Mouse (Mus musculus): Measurements from ENCODE around the gene Synj1. TPM values are rescaled to one million over a fixed set of nuclear protein-coding genes. Genes with fewer than 3 reads are reported as not detected.

Gene Synj1
- polyA plus RNA-seq, 1 experiment from 2014 or later, result 14.6 TPM

DNA sequence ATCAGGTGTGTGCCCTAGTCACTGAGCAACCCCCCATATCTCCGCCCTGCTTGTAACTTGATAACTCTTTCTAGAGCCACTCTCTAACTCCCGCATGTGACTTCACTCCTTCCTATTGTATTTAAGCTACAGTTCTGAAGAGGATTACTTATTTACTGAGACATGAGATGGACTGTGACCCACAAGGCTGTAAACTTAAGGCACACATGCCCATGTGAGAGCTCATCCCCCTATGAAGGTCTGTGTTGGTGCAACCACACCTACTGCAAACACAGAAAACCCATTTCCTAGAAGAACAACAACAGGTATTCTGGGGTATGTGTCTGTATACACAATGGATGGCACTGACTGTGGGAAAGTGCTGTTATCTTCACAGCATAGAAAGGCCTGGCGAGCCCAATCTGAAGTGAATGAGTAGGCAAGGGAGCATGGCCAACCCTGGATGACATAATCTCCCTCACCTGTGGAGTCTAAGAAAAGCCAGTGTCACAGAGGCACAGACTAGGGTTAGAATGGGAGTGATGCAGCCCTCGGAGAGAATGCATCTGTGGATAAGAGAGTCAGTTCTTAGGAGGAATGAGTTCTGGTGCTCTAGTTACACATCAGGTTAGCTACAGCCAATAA is 6.1 kb downstream of the Synj1 start:
- H3K4me1 ChIP-seq, result peaks cover 3% of the 10 kb centered on the region; the same call in 1 of the 2 replicates
- H3K36me3 ChIP-seq, result no peaks in the 10 kb centered on the region
- no peaks in the 10 kb centered on the region for H3K27me3 ChIP-seq
- H3K4me3 ChIP-seq, result no peak overlapping the region
- no peak overlapping the region for H3K9ac ChIP-seq
- no peaks in the 10 kb centered on the region for H3K9me3 ChIP-seq
- H3K27ac ChIP-seq, result no peak overlapping the region
- no peak overlapping the region for H3K4me2 ChIP-seq
- no peak for ATAC-seq (ENCODE audit: borderline replicate concordance, extremely low read depth, low FRiP score, low TSS enrichment)
- 77% methylated on average over 4 of the region's 4 CpGs for WGBS

DNA sequence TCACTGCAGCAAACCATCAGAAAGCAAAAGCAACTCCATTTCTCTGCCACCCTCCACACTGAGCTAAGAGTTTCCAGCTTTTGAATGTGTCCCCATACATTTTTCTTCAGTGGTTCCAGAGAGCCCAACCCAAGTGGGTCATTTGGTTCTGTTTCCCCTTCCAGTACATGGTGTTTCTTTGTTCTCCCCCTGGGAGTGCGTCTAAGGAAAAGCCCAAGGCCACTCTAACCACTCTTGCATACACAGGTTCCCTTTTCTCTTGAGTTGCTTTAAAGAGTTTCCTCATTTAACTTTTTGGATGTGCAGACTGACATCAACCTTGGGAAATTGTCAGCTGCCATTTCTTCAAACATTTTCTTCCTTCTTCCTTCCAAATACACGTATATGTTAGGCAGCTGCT is 10.0 kb downstream of the Synj1 start:
- H3K4me1 ChIP-seq, result 0 out of 2 replicates have a peak, but pooled peaks cover 7% of the 10 kb centered on the region
- no peaks in the 10 kb centered on the region for H3K36me3 ChIP-seq
- no peak overlapping the region for H3K9ac ChIP-seq
- H3K4me3 ChIP-seq, result no peak overlapping the region
- H3K4me2 ChIP-seq, result no peak overlapping the region
- H3K9me3 ChIP-seq, result no peaks in the 10 kb centered on the region
- no peak overlapping the region for H3K27ac ChIP-seq
- 81% methylated on average over 2 of the region's 2 CpGs for WGBS
- no peak for ATAC-seq (ENCODE audit: borderline replicate concordance, extremely low read depth, low FRiP score, low TSS enrichment)
- H3K27me3 ChIP-seq, result no peaks in the 10 kb centered on the region

- no peaks in the 10 kb centered on the region for H3K9me3 ChIP-seq
- H3K27ac ChIP-seq, result no peak overlapping the region
- peaks cover 15% of the 10 kb centered on the region for H3K4me1 ChIP-seq
- H3K27me3 ChIP-seq, result no peaks in the 10 kb centered on the region
- no peak overlapping the region for H3K4me2 ChIP-seq
- H3K9ac ChIP-seq, result no peak overlapping the region
- no peak for ATAC-seq (ENCODE audit: borderline replicate concordance, extremely low read depth, low FRiP score, low TSS enrichment)
- H3K36me3 ChIP-seq, result no peaks in the 10 kb centered on the region
- no peak overlapping the region for H3K4me3 ChIP-seq
- 85% methylated on average over 4 of the region's 4 CpGs for WGBS
Measured at GRCm38 (mm10) chr16:90999827-91000226, 11.3 kb downstream of the Synj1 start.

- no peaks in the 10 kb centered on the region for H3K27me3 ChIP-seq
- ATAC-seq (ENCODE audit: borderline replicate concordance, extremely low read depth, low FRiP score, low TSS enrichment), result no peak
- no peak overlapping the region for H3K9ac ChIP-seq
- WGBS, result 74% methylated on average over 3 of the region's 3 CpGs
- no peak overlapping the region for H3K27ac ChIP-seq
- H3K4me1 ChIP-seq, result peaks cover 16% of the 10 kb centered on the region
- no peaks in the 10 kb centered on the region for H3K36me3 ChIP-seq
- no peaks in the 10 kb centered on the region for H3K9me3 ChIP-seq
- H3K4me3 ChIP-seq, result no peak overlapping the region
- no peak overlapping the region for H3K4me2 ChIP-seq
Measured at GRCm38 (mm10) chr16:90997822-90998221, 13.3 kb downstream of the Synj1 start.

DNA sequence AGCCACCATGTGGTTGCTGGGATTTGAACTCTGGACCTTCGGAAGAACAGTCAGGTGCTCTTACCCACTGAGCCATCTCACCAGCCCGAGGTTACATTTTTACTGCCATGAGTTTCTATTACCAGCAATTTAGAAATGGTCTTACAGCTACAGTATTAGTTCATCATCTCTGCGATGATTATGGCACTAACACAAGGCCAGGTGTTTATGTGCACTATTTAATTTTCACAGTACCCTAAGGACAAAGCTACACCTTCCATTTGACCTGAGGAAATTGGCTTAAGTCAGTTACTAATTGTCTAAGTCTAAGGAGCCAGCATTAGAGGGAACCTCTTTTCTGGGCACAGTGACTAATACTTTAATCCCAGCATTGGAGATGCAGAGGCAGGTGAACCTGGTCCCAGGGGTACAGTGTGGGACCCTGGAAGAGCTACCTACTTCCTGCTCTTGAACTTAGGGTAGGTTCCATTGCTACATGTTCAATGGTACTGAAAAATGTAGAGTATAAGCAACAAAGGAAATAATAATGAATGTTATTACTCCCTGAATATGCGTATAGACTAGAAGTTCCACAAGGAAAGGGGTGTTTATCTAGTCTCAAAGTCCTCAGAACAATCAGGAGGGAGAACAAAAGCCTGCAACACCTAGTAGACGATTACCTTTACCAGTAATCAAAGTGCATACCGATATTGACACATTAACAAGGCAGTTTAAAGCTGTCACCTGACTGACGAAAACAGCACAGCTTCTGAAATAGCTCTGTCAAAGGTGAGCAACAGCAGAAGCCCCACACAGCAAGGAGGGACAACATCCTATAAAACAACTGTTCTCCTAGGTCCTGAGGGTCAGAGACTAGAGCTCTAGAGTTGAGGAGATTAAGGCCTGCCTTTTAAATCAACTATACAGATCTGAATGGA is 14.5 kb downstream of the Synj1 start:
- 82% methylated on average over 7 of the region's 7 CpGs for WGBS
- Histone ChIP-seq H3K4me3 (no peak overlapping the region), H3K27me3 (no peaks in the 10 kb centered on the region), H3K9me3 (no peaks in the 10 kb centered on the region), H3K36me3 (no peaks in the 10 kb centered on the region), H3K9ac (no peak overlapping the region), H3K4me2 (no peak overlapping the region), H3K27ac (no peak overlapping the region), H3K4me1 (peaks cover 16% of the 10 kb centered on the region)
- ATAC-seq (ENCODE audit: borderline replicate concordance, extremely low read depth, low FRiP score, low TSS enrichment), result no peak

GRCm38 (mm10) chr16:90995498-90995897 is 15.6 kb downstream of the Synj1 start:
- Histone ChIP-seq H3K36me3 (no peaks in the 10 kb centered on the region), H3K4me3 (no peak overlapping the region), H3K4me1 (peaks cover 16% of the 10 kb centered on the region), H3K9me3 (no peaks in the 10 kb centered on the region), H3K27ac (peak overlapping the region; percentile 25; the same call in 1 of the 2 replicates), H3K9ac (no peak overlapping the region), H3K27me3 (no peaks in the 10 kb centered on the region), H3K4me2 (no peak overlapping the region)
- no peak for ATAC-seq (ENCODE audit: borderline replicate concordance, extremely low read depth, low FRiP score, low TSS enrichment)
- 76% methylated on average over 5 of the region's 5 CpGs for WGBS

GRCm38 (mm10) chr16:90995023-90995422 is 16.1 kb downstream of the Synj1 start:
- no peak overlapping the region for H3K4me3 ChIP-seq
- no peaks in the 10 kb centered on the region for H3K27me3 ChIP-seq
- H3K4me1 ChIP-seq, result peaks cover 16% of the 10 kb centered on the region
- 0 out of 2 replicates have a peak, but pooled peaks have one; percentile 46 for ATAC-seq (ENCODE audit: borderline replicate concordance, extremely low read depth, low FRiP score, low TSS enrichment)
- peak overlapping the region; percentile 25; the same call in 1 of the 2 replicates for H3K27ac ChIP-seq
- no peaks in the 10 kb centered on the region for H3K9me3 ChIP-seq
- WGBS, result 23% methylated on average over 4 of the region's 4 CpGs
- H3K4me2 ChIP-seq, result no peak overlapping the region
- no peak overlapping the region for H3K9ac ChIP-seq
- H3K36me3 ChIP-seq, result no peaks in the 10 kb centered on the region

DNA sequence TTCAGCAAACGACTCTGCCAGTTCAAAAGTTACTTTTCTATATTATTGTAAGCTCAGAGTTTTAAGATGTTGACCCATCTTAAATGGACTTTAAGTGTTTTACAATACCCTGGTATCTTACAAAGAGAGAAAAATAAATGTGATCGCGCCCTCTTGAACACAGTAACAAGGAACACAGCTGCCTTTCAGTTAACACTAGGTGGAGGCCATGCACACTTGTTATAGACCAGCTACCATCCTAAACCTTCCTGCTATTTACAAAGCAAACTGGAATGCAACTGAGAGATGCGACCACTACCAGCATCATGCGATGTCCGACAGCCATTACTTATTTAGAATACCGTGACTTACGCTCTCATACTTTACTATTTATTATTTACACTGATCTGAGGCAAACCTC is 21.9 kb downstream of the Synj1 start:
- no peaks in the 10 kb centered on the region for H3K27me3 ChIP-seq
- 93% methylated on average over 8 of the region's 8 CpGs for WGBS
- H3K9me3 ChIP-seq, result no peaks in the 10 kb centered on the region
- no peak overlapping the region for H3K4me2 ChIP-seq
- no peak overlapping the region for H3K9ac ChIP-seq
- no peak overlapping the region for H3K27ac ChIP-seq
- H3K4me3 ChIP-seq, result no peak overlapping the region
- ATAC-seq (ENCODE audit: borderline replicate concordance, extremely low read depth, low FRiP score, low TSS enrichment), result no peak
- H3K36me3 ChIP-seq, result no peaks in the 10 kb centered on the region
- H3K4me1 ChIP-seq, result no peaks in the 10 kb centered on the region

DNA sequence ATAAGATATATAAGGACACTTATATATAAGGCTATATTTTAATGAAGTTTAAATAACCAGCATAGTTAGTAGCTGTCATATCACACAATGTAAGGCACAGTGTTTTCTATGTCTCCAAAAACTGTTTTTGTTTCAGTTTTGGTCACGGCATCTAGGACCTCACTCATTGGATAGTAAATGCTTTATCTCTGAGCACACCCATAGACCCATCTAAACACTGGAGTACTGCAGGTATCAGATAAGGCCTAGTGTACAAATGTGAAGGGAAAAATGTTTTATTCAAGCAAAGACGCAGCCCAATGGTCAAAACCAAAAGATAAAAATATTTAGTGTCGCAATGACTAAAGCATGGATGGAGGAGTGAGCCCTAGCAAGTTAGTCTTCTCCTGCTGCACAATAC is 22.4 kb downstream of the Synj1 start:
- Histone ChIP-seq H3K36me3 (no peaks in the 10 kb centered on the region), H3K4me3 (no peak overlapping the region), H3K9ac (no peak overlapping the region), H3K27ac (no peak overlapping the region), H3K9me3 (no peaks in the 10 kb centered on the region), H3K27me3 (no peaks in the 10 kb centered on the region), H3K4me1 (no peaks in the 10 kb centered on the region), H3K4me2 (no peak overlapping the region)
- 83% methylated on average over 3 of the region's 3 CpGs for WGBS
- no peak for ATAC-seq (ENCODE audit: borderline replicate concordance, extremely low read depth, low FRiP score, low TSS enrichment)

DNA sequence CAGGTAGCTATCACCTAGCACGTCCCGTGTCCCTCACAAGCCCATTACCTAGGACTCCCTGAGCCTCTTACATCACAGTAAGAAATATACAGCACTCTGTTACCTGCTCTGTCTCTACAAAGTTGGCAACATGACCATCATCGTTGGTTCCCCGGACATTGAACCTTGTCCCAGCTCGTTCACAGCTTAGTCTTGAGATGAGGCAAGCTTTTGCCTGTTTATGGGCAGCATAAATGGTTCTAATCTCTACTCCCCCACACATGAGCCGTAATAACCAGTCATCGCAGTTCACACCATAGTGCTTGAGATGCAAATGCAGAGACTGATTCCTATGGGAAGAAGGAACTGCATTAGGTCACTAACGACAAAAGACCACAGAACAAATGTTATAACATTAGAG is 23.1 kb downstream of the Synj1 start:
- WGBS, result 90% methylated on average over 8 of the region's 8 CpGs
- Histone ChIP-seq H3K27me3 (no peaks in the 10 kb centered on the region), H3K9ac (no peak overlapping the region), H3K4me1 (no peaks in the 10 kb centered on the region), H3K4me2 (no peak overlapping the region), H3K36me3 (no peaks in the 10 kb centered on the region), H3K27ac (no peak overlapping the region), H3K4me3 (no peak overlapping the region), H3K9me3 (no peaks in the 10 kb centered on the region)
- no peak for ATAC-seq (ENCODE audit: borderline replicate concordance, extremely low read depth, low FRiP score, low TSS enrichment)

DNA sequence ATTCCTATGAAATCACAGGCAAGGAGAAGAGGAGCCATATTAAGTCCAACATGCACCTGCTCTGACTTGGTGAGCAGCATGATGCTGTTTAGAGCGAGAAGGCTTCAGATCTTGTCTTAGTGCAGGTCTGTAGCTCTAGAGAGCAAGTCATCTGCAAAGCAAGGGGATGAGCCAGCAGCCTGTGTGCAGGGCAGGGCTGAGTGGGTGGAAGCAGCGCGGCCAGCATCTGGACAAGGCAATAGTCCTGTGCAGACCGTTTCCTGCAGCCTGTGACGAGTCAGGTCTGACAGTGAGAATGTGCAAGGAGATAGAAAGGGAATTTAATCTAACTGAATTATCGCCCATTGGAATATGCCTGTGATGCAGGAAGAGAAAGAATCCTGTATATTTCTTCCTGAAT is 40.1 kb downstream of the Synj1 start:
- no peak overlapping the region for H3K27ac ChIP-seq
- 0 out of 2 replicates have a peak, but pooled peaks cover 13% of the 10 kb centered on the region for H3K36me3 ChIP-seq
- H3K4me2 ChIP-seq, result no peak overlapping the region
- no peaks in the 10 kb centered on the region for H3K9me3 ChIP-seq
- ATAC-seq (ENCODE audit: borderline replicate concordance, extremely low read depth, low FRiP score, low TSS enrichment), result no peak
- no peak overlapping the region for H3K4me3 ChIP-seq
- no peaks in the 10 kb centered on the region for H3K4me1 ChIP-seq
- H3K27me3 ChIP-seq, result no peaks in the 10 kb centered on the region
- WGBS, result 81% methylated on average over 6 of the region's 6 CpGs
- no peak overlapping the region for H3K9ac ChIP-seq

- 71% methylated on average over 4 of the region's 4 CpGs for WGBS
Measured at GRCm38 (mm10) chr16:90966241-90966640, 44.9 kb downstream of the Synj1 start.

More at GRCm38 (mm10) chr16:90966241-90966640, 44.9 kb downstream of the Synj1 start:
- ATAC-seq (ENCODE audit: borderline replicate concordance, extremely low read depth, low FRiP score, low TSS enrichment), result no peak
- Histone ChIP-seq H3K27me3 (no peaks in the 10 kb centered on the region), H3K9me3 (no peaks in the 10 kb centered on the region), H3K9ac (no peak overlapping the region), H3K4me3 (no peak overlapping the region), H3K27ac (no peak overlapping the region), H3K36me3 (peaks cover 13% of the 10 kb centered on the region; the same call in 1 of the 2 replicates), H3K4me1 (no peaks in the 10 kb centered on the region), H3K4me2 (no peak overlapping the region)

All from lung, embryonic 15.5 days (tissue).